Mouse (Mus musculus): ENCODE measurements around the gene Gstt4.

The Gstt4 gene

GRCm38 (mm10) chr10:75835761-75836531 is 13.6 kb upstream of the Gstt4 start:
- peak; percentile 64 for DNase-seq (ENCODE audit: low spot score)

- DNase-seq (ENCODE audit: low spot score): peak; percentile 58
Measured at GRCm38 (mm10) chr10:75835307-75835706, 13.0 kb upstream of the Gstt4 start.

- no peak for DNase-seq (ENCODE audit: low spot score)
Measured at GRCm38 (mm10) chr10:75834721-75835120, 12.4 kb upstream of the Gstt4 start.

- DNase-seq (ENCODE audit: low spot score): peak; percentile 75
Measured at GRCm38 (mm10) chr10:75834250-75834649, 11.9 kb upstream of the Gstt4 start.

DNA sequence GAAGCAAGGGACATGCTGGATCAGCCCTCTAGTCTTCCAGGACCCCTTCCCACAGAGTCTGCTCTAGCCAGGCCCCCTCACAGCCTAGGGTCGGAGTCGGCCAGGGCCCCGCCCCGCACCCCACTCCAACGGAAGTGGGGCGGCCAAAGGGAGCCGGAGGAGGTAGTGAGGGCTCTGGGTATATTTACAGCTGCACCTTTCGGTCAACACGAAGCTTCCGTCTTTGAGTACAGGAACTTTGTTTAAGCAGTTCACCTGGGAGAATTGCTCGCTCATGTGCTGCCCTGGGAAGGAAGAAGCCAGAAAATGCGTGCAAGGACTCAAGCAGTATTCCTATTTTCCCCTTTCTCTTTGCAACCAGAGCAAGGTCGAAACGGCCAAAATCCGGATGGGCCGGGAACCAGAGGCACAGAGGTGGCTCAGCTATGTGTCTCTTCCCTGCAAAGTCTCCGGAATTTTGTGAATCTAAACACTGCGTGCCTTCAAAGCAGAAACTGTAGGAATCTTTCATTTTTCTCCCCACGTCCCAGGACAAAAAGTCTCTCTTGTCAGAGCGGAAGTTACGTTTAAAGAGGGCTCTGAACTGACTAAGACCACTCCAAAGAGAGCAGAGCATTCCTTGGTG is 11.2 kb upstream of the Gstt4 start:
- DNase-seq (ENCODE audit: low spot score): peak; percentile 43

- peak; percentile 87 for DNase-seq (ENCODE audit: low spot score)
Measured at GRCm38 (mm10) chr10:75832272-75832895, 10.0 kb upstream of the Gstt4 start.

DNA sequence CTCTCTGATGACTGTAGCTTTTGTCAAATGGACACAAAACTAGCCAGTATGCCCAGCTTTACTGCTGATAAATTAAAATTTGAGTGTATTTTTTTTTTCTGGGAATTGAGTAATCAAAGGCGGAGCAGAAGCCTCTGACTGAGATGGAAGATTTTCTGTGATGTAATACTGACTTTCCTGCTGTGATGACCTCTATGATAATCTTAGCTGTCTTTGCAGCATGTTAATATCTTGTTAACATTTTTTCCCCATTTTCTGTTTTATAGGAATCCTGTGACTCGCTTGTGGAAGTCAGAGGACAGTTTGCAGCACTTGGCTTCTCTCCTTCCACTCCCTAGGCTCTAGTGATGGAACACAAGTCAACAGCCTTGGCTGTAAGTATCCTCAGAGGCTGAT is 7.9 kb upstream of the Gstt4 start:
- no peak for DNase-seq (ENCODE audit: low spot score)

- DNase-seq (ENCODE audit: low spot score): no peak
Measured at GRCm38 (mm10) chr10:75829529-75830274, 7.4 kb upstream of the Gstt4 start.

- DNase-seq (ENCODE audit: low spot score): peak; percentile 41
Measured at GRCm38 (mm10) chr10:75828500-75828931, 6.2 kb upstream of the Gstt4 start.

DNA sequence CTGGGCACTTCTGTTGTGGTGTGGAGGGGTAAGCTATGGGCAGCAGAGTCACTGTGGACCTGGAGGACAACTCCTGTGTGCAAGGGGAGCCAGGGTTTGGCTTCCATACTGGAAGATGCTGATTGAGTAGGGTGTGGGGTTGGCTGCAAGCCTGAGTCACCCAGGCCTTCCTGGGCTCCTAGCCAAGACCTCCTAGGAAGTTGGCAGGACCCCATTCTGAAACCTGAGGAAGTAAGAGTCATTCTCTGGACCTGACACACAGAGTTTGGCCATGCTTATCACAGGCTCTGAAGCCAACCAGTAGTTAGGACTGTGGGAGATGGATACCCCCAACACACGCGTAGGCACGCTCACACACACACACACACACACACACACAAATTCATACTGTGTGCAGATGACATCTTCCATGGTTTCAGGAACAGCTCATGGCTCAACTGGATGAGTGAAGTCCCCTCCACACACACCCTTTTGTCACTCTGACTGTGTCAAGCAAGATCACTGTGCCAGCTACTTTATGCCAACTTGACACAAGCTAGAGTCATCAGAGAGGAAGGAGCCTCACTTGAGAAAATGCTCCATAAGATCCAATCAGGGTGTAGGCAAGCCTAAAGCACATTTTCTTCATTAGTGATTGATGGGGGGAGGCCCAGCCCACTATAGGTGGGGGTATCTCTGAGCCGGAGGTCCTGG is 5.5 kb upstream of the Gstt4 start:
- DNase-seq (ENCODE audit: low spot score): peak; percentile 38

GRCm38 (mm10) chr10:75824530-75824929 is 2.2 kb upstream of the Gstt4 start:
- no peak for DNase-seq (ENCODE audit: low spot score)

DNA sequence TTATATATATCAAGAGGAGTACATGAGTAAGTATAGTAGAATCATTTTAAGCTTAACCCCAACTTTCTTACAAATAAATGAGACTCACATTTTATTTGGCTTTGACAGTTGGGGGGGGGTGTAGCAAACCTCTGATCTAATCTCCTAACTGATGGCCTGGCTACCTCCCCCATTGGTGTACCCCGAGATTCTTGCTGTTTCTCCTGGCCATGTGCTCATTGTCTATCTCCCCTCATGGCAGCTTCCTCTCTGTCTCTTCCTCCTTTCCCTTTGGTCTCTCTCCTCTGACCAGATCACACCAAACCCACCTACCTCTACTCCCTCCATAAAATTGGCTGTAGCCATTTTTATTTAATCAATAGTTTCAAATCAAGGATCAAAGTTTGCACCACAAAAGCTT is 1.4 kb upstream of the Gstt4 start:
- no peak for DNase-seq (ENCODE audit: low spot score)

DNA sequence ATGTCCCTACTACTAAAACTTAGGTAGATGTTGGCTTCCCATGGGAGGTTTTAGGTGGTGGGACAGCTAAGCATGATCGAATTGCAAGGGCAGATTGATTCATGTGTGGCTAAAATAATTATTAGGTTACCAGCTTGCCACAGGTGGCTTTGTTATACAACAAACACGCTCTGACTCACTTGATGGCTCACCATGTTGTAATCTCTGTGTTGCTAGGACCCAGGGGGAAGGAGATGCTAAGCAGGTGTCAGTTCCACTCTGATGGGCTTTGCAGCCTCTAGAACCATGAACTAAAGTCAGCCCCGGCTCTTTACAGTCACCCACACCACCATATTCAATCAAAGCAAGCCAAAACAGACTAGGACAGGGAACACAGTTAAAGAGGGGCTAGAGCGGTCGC is 2.5 kb downstream of the Gstt4 start:
- no peak for DNase-seq (ENCODE audit: low spot score)

DNA sequence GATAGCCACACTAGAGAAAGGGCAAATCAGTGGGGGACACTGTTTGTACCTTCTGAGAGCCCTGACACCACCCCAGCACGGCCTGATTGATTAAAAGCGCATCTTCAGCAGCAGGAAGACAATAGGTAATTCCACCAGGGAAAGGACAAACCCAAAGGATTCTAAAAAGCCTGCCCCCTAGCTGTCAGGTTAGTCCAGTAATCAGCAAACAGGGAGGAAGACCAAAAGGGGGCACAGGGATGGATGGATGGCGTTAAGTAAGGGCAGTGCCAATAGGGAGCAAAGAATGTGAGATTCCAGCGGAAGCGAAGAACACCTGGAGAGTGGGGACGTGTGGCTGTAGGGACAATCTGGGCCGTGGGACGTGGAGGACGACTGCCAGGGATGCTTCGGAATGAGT is 3.7 kb downstream of the Gstt4 start:
- no peak for DNase-seq (ENCODE audit: low spot score)

GRCm38 (mm10) chr10:75804217-75804616 is 18.1 kb downstream of the Gstt4 start:
- no peak for DNase-seq (ENCODE audit: low spot score)

- DNase-seq (ENCODE audit: low spot score): peak; percentile 73
Measured at GRCm38 (mm10) chr10:75798176-75798696, 24.1 kb downstream of the Gstt4 start, which contains the start of gene Gstt1. Gene Gstt1, minus strand, starts transcription at chr10:75798584.

GRCm38 (mm10) chr10:75797619-75798175 is 24.6 kb downstream of the Gstt4 start:
- DNase-seq (ENCODE audit: low spot score): peak; percentile 67

DNA sequence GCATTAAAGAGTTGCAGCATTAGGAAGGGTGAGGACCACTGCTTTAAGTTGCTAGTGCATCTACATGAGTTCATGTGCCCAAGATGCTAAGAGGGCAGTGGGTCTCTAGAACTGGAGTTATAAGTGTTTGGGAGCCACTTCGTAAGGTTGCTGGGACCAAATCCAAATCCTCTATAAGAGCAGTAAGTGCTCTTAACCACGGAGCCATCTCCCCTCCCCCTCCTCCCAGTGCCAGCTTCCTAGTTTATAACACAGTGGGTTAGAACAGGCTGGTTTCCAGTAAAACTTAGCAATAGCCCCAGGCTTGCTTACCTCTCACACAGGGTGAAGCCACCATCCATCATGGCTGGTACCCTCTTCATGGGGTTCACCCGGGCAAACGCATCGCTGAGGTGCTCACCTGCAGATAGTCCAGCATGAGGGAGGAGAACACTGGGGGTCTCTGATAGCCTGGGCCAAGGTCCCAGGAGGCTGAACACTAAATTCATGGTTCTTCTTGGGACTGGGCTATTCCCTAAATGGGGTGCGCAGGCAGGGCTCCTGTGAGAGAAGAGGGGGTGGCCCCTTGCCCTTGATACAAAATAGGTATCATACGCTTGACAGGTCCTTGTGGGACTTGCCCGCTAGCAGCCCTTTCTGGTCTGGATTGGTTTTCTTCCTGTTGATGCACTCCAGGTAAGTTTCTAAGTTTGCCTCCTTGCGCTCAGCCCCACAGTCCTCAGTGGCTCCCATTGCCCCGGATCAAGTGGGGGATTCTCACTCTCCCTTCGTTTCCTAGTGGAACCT is 25.4 kb downstream of the Gstt4 start:
- DNase-seq (ENCODE audit: low spot score): peak; percentile 46

- peak; percentile 60 for DNase-seq (ENCODE audit: low spot score)
Measured at GRCm38 (mm10) chr10:75794880-75795279, 27.5 kb downstream of the Gstt4 start.

DNA sequence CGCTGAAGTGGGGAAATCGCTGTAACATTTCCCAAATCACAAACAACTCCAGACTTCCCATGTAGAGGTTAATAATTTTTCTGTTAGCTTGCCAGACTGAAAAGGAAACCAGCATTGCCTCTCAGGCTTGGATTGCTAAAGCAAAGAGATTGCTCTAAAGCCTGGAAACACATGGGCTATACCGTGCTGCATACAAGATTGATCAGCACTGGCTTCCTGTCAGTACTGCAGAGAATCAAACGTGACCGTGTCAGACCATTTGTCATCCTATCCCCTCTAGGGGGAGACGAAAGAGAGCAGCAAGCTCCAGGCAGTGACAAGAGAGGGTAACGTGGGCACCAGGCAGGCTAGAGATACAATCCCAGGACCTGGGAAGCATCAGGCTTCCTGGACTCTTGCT is 31.6 kb downstream of the Gstt4 start:
- DNase-seq (ENCODE audit: low spot score): no peak

Measured in lung, postnatal 25 days (tissue).